ENCODE assay signal across 20 mouse cellular contexts in the genomic region with DNA sequence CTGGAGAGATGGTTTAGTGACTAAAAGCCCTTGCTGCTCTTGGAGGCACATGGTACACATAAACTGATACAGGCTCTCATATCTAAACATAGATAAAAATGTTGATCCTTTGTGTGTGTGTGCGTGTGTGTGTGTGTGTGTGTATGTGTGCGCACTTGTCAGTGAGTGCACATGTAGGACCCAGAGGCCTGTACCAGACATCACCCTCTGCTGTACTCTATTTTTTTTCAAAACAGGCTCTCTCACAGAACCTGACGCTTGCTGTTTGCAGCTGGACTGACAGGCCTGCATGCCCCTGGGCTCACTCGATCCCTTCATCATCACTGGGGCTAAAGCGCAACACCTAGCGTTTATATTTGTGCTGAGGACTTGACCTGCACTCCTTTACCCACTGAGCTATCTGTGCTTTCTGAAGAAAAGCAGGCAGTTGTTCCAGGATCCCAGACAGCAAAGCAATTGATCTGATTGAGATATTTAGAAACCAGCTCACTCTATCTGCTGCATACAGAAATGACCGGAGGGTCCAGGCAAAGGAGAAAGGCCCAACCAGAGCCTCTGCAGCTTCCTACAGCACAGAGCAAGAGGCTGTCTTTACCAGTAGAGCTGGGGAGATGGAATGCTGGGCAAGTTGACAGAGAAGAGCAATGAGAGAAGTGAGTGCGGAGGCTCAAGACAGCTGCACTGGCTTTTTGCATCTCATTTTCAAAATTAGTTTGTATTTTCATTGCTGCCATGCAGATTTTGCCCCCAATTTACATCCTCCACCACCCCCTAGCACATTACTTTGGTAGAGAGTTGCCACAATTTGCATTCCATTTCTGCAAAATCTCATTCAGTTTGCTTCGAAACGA.
DNase-seq lines count a peak whose midpoint lies in the region; ATAC-seq and TF ChIP-seq lines count a peak whose summit lies in the region.
"Had no signal": no experiment of that assay in that cellular context is flagged by ENCODE, and none has a peak within 500 bp of the region (broad histone marks: within the 10 kb centered on the region; RNA-seq: fewer than 3 reads in every experiment).

No protein-coding gene starts in this region.

- H3K4me3 ChIP-seq in forebrain, embryonic 13.5 days = no peak overlapping the region
- H3K4me3 ChIP-seq in forebrain, embryonic 15.5 days = no peak overlapping the region
- H3K4me3 ChIP-seq in layer of hippocampus, adult 2 months = no peak overlapping the region
- no peak overlapping the region for H3K4me3 ChIP-seq in midbrain, embryonic 14.5 days (replicated peaks; ENCODE audit: low read depth, low read length)
- H3K4me3 ChIP-seq in heart, embryonic 10.5 days = no peak overlapping the region
- H3K4me3 ChIP-seq: erythroblast, embryonic 14.5 days; gastrocnemius, adult 2 months; heart, adult 2 months; limb, embryonic 13.5 days had no signal

- H3K9ac ChIP-seq in forebrain, embryonic 13.5 days = no peak overlapping the region
- H3K9ac ChIP-seq in forebrain, embryonic 15.5 days (replicated peaks) = no peak overlapping the region
- H3K9ac ChIP-seq in midbrain, embryonic 14.5 days (replicated peaks; ENCODE audit: low read length) = no peak overlapping the region
- H3K9ac ChIP-seq: limb, embryonic 13.5 days; liver, postnatal 0 days had no signal

- no peak overlapping the region for H3K4me2 ChIP-seq in forebrain, embryonic 13.5 days
- no peak overlapping the region for H3K4me2 ChIP-seq in forebrain, embryonic 15.5 days (replicated peaks)
- H3K4me2 ChIP-seq in midbrain, embryonic 14.5 days (ENCODE audit: low read length) = no peak overlapping the region
- H3K4me2 ChIP-seq: limb, embryonic 13.5 days had no signal

- H3K36me3 ChIP-seq in forebrain, embryonic 13.5 days (ENCODE audit: poor library complexity, severe bottlenecking) = no peaks in the 10 kb centered on the region
- H3K36me3 ChIP-seq in forebrain, embryonic 15.5 days = no peaks in the 10 kb centered on the region
- no peaks in the 10 kb centered on the region for H3K36me3 ChIP-seq in midbrain, embryonic 14.5 days (ENCODE audit: control insufficient read depth, insufficient read depth, low read length)
- no peaks in the 10 kb centered on the region for H3K36me3 ChIP-seq in heart, embryonic 10.5 days
- H3K36me3 ChIP-seq: limb, embryonic 13.5 days had no signal

- DNase-seq in layer of hippocampus, adult 2 months (ENCODE audit: low spot score in 2 of 2) = peak; percentile 18 to 32
- DNase-seq in layer of hippocampus, postnatal 10 days (ENCODE audit: low spot score in 2 of 2) = no peak
- DNase-seq in brain, adult 2 months (ENCODE audit: low read depth, low spot score) = peak; percentile 62
- DNase-seq in midbrain, embryonic 14.5 days = peak; percentile 16
- no peak for DNase-seq in heart, embryonic 10.5 days (ENCODE audit: low spot score)
- DNase-seq: cerebellum, adult 8-10 months; gastrocnemius, adult 2 months; heart, adult 2 months; heart, postnatal 14 days; kidney, postnatal 4 days; liver, postnatal 0 days; lung, postnatal 36 days; spleen, adult 18-20 months; thymus, postnatal 25 days had no signal

- H3K4me1 ChIP-seq in forebrain, embryonic 13.5 days = peaks cover 8% of the 10 kb centered on the region
- no peaks in the 10 kb centered on the region for H3K4me1 ChIP-seq in forebrain, embryonic 15.5 days
- H3K4me1 ChIP-seq in midbrain, embryonic 14.5 days (ENCODE audit: control insufficient read depth, insufficient read depth, low read length) = peaks cover 9% of the 10 kb centered on the region; the same call in 1 of the 2 replicates
- H3K4me1 ChIP-seq in heart, embryonic 10.5 days = no peaks in the 10 kb centered on the region
- H3K4me1 ChIP-seq: limb, embryonic 13.5 days had no signal

- ATAC-seq in forebrain, embryonic 13.5 days = no peak
- no peak for ATAC-seq in forebrain, embryonic 15.5 days (replicated peaks)
- no peak; the same call in 1 of the 2 replicates for ATAC-seq in midbrain, embryonic 14.5 days (ENCODE audit: low FRiP score, low TSS enrichment)
- ATAC-seq in inflammation-experienced regulatory T-cells, adult 6 months = no peak
- ATAC-seq: intestine, embryonic 16.5 days; liver, postnatal 0 days had no signal

- no peaks in the 10 kb centered on the region for H3K27me3 ChIP-seq in forebrain, embryonic 13.5 days
- no peaks in the 10 kb centered on the region for H3K27me3 ChIP-seq in forebrain, embryonic 15.5 days
- H3K27me3 ChIP-seq in midbrain, embryonic 14.5 days (ENCODE audit: control insufficient read depth, insufficient read depth, low read length) = no peaks in the 10 kb centered on the region
- H3K27me3 ChIP-seq in heart, embryonic 10.5 days (ENCODE audit: insufficient read depth, poor library complexity, severe bottlenecking) = no peaks in the 10 kb centered on the region
- H3K27me3 ChIP-seq: limb, embryonic 13.5 days had no signal

- no peak for TF ChIP-seq CTCF in layer of hippocampus, adult 2 months (conservative IDR thresholded peaks at IDR 0.05)

- 76% methylated on average over 10 of the region's 10 CpGs for WGBS in forebrain, embryonic 13.5 days
- 76% methylated on average over 10 of the region's 10 CpGs for WGBS in forebrain, embryonic 15.5 days
- WGBS in midbrain, embryonic 14.5 days = 78% methylated on average over 10 of the region's 10 CpGs
- 76% methylated on average over 10 of the region's 10 CpGs for WGBS in heart, embryonic 10.5 days

- H3K9me3 ChIP-seq in forebrain, embryonic 13.5 days (replicated peaks) = no peaks in the 10 kb centered on the region
- no peaks in the 10 kb centered on the region for H3K9me3 ChIP-seq in forebrain, embryonic 15.5 days
- H3K9me3 ChIP-seq in midbrain, embryonic 14.5 days (ENCODE audit: control insufficient read depth, low read length) = no peaks in the 10 kb centered on the region
- H3K9me3 ChIP-seq in heart, embryonic 10.5 days = no peaks in the 10 kb centered on the region
- H3K9me3 ChIP-seq: limb, embryonic 13.5 days had no signal

- peak overlapping the region; percentile 35; the same call in 1 of the 2 replicates for H3K27ac ChIP-seq in forebrain, embryonic 13.5 days
- no peak overlapping the region for H3K27ac ChIP-seq in forebrain, embryonic 15.5 days (replicated peaks)
- 0 out of 2 replicates have a peak overlapping the region, but pooled peaks have one; percentile 39 for H3K27ac ChIP-seq in layer of hippocampus, adult 2 months
- H3K27ac ChIP-seq in midbrain, embryonic 14.5 days (replicated peaks; ENCODE audit: low read depth, low read length) = peak overlapping the region; percentile 20; the same call in 1 of the 2 replicates
- no peak overlapping the region for H3K27ac ChIP-seq in heart, embryonic 10.5 days
- H3K27ac ChIP-seq: gastrocnemius, adult 2 months; heart, adult 2 months; limb, embryonic 13.5 days had no signal

Comparison
In these comparisons a context has a peak if more than half of its experiments do, and no peak if none do; other contexts are left out.
1. H3K27ac ChIP-seq: peak in forebrain, embryonic 13.5 days (single experiment), layer of hippocampus, adult 2 months (single experiment) and midbrain, embryonic 14.5 days (single experiment); none in forebrain, embryonic 15.5 days (single experiment) and heart, embryonic 10.5 days (single experiment).
2. DNase-seq: peak in layer of hippocampus, adult 2 months (2 of 2), brain, adult 2 months (single experiment) and midbrain, embryonic 14.5 days (single experiment); none in layer of hippocampus, postnatal 10 days (0 of 2) and heart, embryonic 10.5 days (single experiment).